Mouse (Mus musculus) myocyte (in vitro differentiated cells): ENCODE results near the gene Arhgdia. TPM values are rescaled to one million over a fixed set of nuclear protein-coding genes. Genes with fewer than 3 reads are reported as not detected.

ENCODE experiments used
- H3K27me3 ChIP-seq: one replicate; pipeline ENCODE4 v1.6.1; 2011; ENCODE audit not compliant: control insufficient read depth, insufficient read depth, insufficient read length
- H3K36me3 ChIP-seq: one replicate; pipeline ENCODE4 v1.6.1; 2011; ENCODE audit not compliant: control insufficient read depth, insufficient read depth
- H3K4me2 ChIP-seq: one replicate; pipeline ENCODE4 v1.6.1; 2011; ENCODE audit warnings: low read depth, control low read depth
- H3K4me3 ChIP-seq: one replicate; pipeline ENCODE4 v1.5.1; 2011; ENCODE audit warnings: mild to moderate bottlenecking, control low read depth, moderate library complexity
- H3K79me2 ChIP-seq: one replicate; pipeline ENCODE4 v1.6.1; 2011; ENCODE audit not compliant: control insufficient read depth, insufficient read depth
- H3ac ChIP-seq: one replicate; pipeline ENCODE4 v1.6.1; 2011; ENCODE audit not compliant: control insufficient read depth, insufficient read length
- CEBPB ChIP-seq: IDR thresholded peaks from 2 replicates; pipeline ENCODE4 v1.6.1; 2011; ENCODE audit warnings: mild to moderate bottlenecking, moderate library complexity; ENCODE audit not compliant: poor library complexity, insufficient read depth, severe bottlenecking
- E2F4 ChIP-seq: IDR thresholded peaks from one replicate; pipeline ENCODE4 v1.6.1; 2011; ENCODE audit warnings: mild to moderate bottlenecking, control low read depth, moderate library complexity; ENCODE audit not compliant: insufficient read depth
- MAX ChIP-seq: IDR thresholded peaks from one replicate; pipeline ENCODE4 v1.6.1; 2011; ENCODE audit warnings: low read depth, mild to moderate bottlenecking, control low read depth
- MYOD1 ChIP-seq, 3 experiments: IDR thresholded peaks; one replicate each; pipeline ENCODE4 v1.6.1; 2011; ENCODE audit warnings: control low read depth in 2 of 3, low read depth in 2 of 3, mild to moderate bottlenecking in 2 of 3, moderate library complexity in 1 of 3; ENCODE audit not compliant: insufficient read length in 2 of 3, control insufficient read depth in 1 of 3
- MYOG ChIP-seq, 3 experiments: IDR thresholded peaks; one replicate each; pipeline ENCODE4 v1.6.1; 2011; ENCODE audit warnings: control low read depth in 2 of 3, low read depth in 2 of 3, mild to moderate bottlenecking in 2 of 3; ENCODE audit not compliant: insufficient read length in 2 of 3, control insufficient read depth in 1 of 3, insufficient read depth in 1 of 3
- POLR2A ChIP-seq: IDR thresholded peaks from one replicate; pipeline ENCODE4 v1.6.1; 2011; ENCODE audit warnings: low read depth, mild to moderate bottlenecking, control low read depth, moderate library complexity; ENCODE audit not compliant: insufficient read length
- POLR2AphosphoS2 ChIP-seq: IDR thresholded peaks from one replicate; pipeline ENCODE4 v1.6.1; 2011; ENCODE audit warnings: low read depth, control low read depth; ENCODE audit not compliant: insufficient read length
- REST ChIP-seq: IDR thresholded peaks from one replicate; pipeline ENCODE4 v1.6.1; 2011; ENCODE audit warnings: mild to moderate bottlenecking, control low read depth, moderate library complexity; ENCODE audit not compliant: insufficient read depth, insufficient read length
- SRF ChIP-seq: IDR thresholded peaks from one replicate; pipeline ENCODE4 v1.6.1; 2011; ENCODE audit warnings: low read depth; ENCODE audit not compliant: control insufficient read depth, insufficient read length
- TCF12 ChIP-seq: IDR thresholded peaks from one replicate; pipeline ENCODE4 v1.6.1; 2011; ENCODE audit warnings: mild to moderate bottlenecking, control low read depth; ENCODE audit not compliant: poor library complexity, insufficient read depth, severe bottlenecking
- TCF3 ChIP-seq: IDR thresholded peaks from one replicate; pipeline ENCODE4 v1.6.1; 2011; ENCODE audit warnings: low read depth, control low read depth; ENCODE audit not compliant: insufficient read length
- USF1 ChIP-seq: IDR thresholded peaks from one replicate; pipeline ENCODE4 v1.6.1; 2011; ENCODE audit warnings: low read depth, mild to moderate bottlenecking, control low read depth, moderate library complexity
- polyA plus RNA-seq: library from polyadenylated mRNA; unstranded; fragments of >200 nt; fragmentation: generic; extraction: Trizol; gene quantifications from one replicate; pipeline ENCODE4 v1.2.1, GENCODE M21; 2012; ENCODE audit warnings: missing spikeins

The Arhgdia gene
- polyA plus RNA-seq, 1 experiment, result 837 TPM

GRCm38 (mm10) chr11:120613481-120613972 is 32.1 kb upstream of the Arhgdia start:
- Histone ChIP-seq H3K79me2 (peaks cover 34% of the 10 kb centered on the region), H3K27me3 (no peaks in the 10 kb centered on the region), H3K4me2 (no peak overlapping the region), H3K4me3 (no peak overlapping the region), H3K36me3 (peaks cover 21% of the 10 kb centered on the region), H3ac (no peak overlapping the region)
- TF ChIP-seq TCF3 (no peak), MAX (no peak), POLR2A (no peak), TCF12 (no peak), SRF (no peak), USF1 (no peak), CEBPB (no peak), MYOD1 (IDR thresholded peaks at IDR 0.05; ENCODE audit: control insufficient read depth in 1 of 3, insufficient read length in 2 of 3, low read depth in 2 of 3) (no peak), MYOG (IDR thresholded peaks at IDR 0.05; ENCODE audit: control insufficient read depth in 1 of 3, insufficient read depth in 1 of 3, insufficient read length in 2 of 3, low read depth in 2 of 3) (no peak), E2F4 (no peak), REST (no peak), POLR2AphosphoS2 (no peak)

GRCm38 (mm10) chr11:120612763-120613162 is 31.3 kb upstream of the Arhgdia start:
- H3ac ChIP-seq, result no peak overlapping the region
- no peak overlapping the region for H3K4me3 ChIP-seq
- H3K4me2 ChIP-seq, result no peak overlapping the region
- TF ChIP-seq TCF12 (no peak), E2F4 (no peak), USF1 (no peak), MYOG (IDR thresholded peaks at IDR 0.05; ENCODE audit: control insufficient read depth in 1 of 3, insufficient read depth in 1 of 3, insufficient read length in 2 of 3, low read depth in 2 of 3) (no peak), CEBPB (no peak), POLR2AphosphoS2 (peak; percentile 45), MAX (no peak), SRF (no peak), REST (no peak), MYOD1 (IDR thresholded peaks at IDR 0.05; ENCODE audit: control insufficient read depth in 1 of 3, insufficient read length in 2 of 3, low read depth in 2 of 3) (no peak), POLR2A (peak; percentile 39), TCF3 (no peak)
- peaks cover 15% of the 10 kb centered on the region for H3K36me3 ChIP-seq
- peaks cover 34% of the 10 kb centered on the region for H3K79me2 ChIP-seq
- H3K27me3 ChIP-seq, result no peaks in the 10 kb centered on the region

- no peaks in the 10 kb centered on the region for H3K27me3 ChIP-seq
- peaks cover 13% of the 10 kb centered on the region for H3K79me2 ChIP-seq
- no peak overlapping the region for H3ac ChIP-seq
- H3K4me2 ChIP-seq, result no peak overlapping the region
- TF ChIP-seq SRF (no peak), CEBPB (no peak), E2F4 (no peak), MYOD1 (IDR thresholded peaks at IDR 0.05; ENCODE audit: control insufficient read depth in 1 of 3, insufficient read length in 2 of 3, low read depth in 2 of 3) (no peak), POLR2A (no peak), TCF3 (no peak), MAX (no peak), MYOG (IDR thresholded peaks at IDR 0.05; ENCODE audit: control insufficient read depth in 1 of 3, insufficient read depth in 1 of 3, insufficient read length in 2 of 3, low read depth in 2 of 3) (no peak)
- H3K4me3 ChIP-seq, result no peak overlapping the region
- H3K36me3 ChIP-seq, result peaks cover 15% of the 10 kb centered on the region
Observed at GRCm38 (mm10) chr11:120610477-120611046, 29.1 kb upstream of the Arhgdia start.

- Histone ChIP-seq H3ac (no peak overlapping the region), H3K4me2 (no peak overlapping the region)
Observed at GRCm38 (mm10) chr11:120609250-120609649, 27.8 kb upstream of the Arhgdia start.

More at GRCm38 (mm10) chr11:120609250-120609649, 27.8 kb upstream of the Arhgdia start:
- Histone ChIP-seq H3K27me3 (no peaks in the 10 kb centered on the region), H3K4me3 (no peak overlapping the region), H3K36me3 (peaks cover 15% of the 10 kb centered on the region), H3K79me2 (peaks cover 2% of the 10 kb centered on the region)
- TF ChIP-seq MYOG (IDR thresholded peaks at IDR 0.05; ENCODE audit: control insufficient read depth in 1 of 3, insufficient read depth in 1 of 3, insufficient read length in 2 of 3, low read depth in 2 of 3), result no peak
- TF ChIP-seq MYOD1 (IDR thresholded peaks at IDR 0.05; ENCODE audit: control insufficient read depth in 1 of 3, insufficient read length in 2 of 3, low read depth in 2 of 3), result no peak
- no peak for TF ChIP-seq MAX
- no peak for TF ChIP-seq REST
- no peak for TF ChIP-seq SRF
- TF ChIP-seq TCF3, result no peak
- no peak for TF ChIP-seq USF1
- TF ChIP-seq E2F4, result no peak
- no peak for TF ChIP-seq CEBPB
